Mouse (Mus musculus): ENCODE measurements around the gene Tmem233. TPM values are rescaled to one million over a fixed set of nuclear protein-coding genes. Genes with fewer than 3 reads are reported as not detected.

Tmem233 gene
- polyA plus RNA-seq, 1 experiment from 2014 or later: not detected

DNA sequence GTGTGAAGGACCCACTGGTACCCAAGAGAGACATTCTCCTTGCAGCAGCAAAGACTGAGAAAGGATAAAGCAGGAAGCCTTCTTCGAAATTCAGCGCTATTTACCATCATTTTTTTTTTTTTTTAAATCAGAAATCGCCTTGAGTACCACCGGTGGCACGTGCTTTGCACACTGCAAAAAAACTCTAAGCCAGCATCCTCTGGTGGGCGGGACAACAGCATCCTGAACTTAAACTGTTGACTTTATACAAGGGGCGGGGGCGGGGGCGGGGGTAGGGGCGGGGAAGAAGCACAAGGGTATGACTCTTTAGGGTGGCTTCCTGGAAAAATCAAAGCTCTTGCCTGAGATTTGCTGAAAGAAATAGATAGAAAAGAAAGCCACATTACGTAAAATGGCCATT lies 43.3 kb downstream of the Tmem233 start:
- H3K36me3 ChIP-seq (ENCODE audit: control insufficient read depth, insufficient read depth): no peaks in the 10 kb centered on the region
- no peaks in the 10 kb centered on the region for H3K9me3 ChIP-seq (replicated peaks; ENCODE audit: control insufficient read depth, low read length)
- no peak overlapping the region for H3K4me2 ChIP-seq (ENCODE audit: low read depth, low read length)
- H3K9ac ChIP-seq (ENCODE audit: low read depth, low read length): no peak overlapping the region
- 22% methylated on average over 11 of the region's 11 CpGs for WGBS (ENCODE audit: insufficient replicate concordance)
- no peak overlapping the region for H3K27ac ChIP-seq (ENCODE audit: low read length)
- H3K4me3 ChIP-seq (ENCODE audit: low read depth, low read length): no peak overlapping the region
- no peak for ATAC-seq (ENCODE audit: low read depth)
- peaks cover 2% of the 10 kb centered on the region; the same call in 1 of the 2 replicates for H3K27me3 ChIP-seq (ENCODE audit: control insufficient read depth, insufficient read depth, low read depth, low read length)
- H3K4me1 ChIP-seq (ENCODE audit: control insufficient read depth, low read depth, low read length): no peaks in the 10 kb centered on the region

- Histone ChIP-seq H3K4me2 (ENCODE audit: low read depth, low read length) (no peak overlapping the region), H3K9me3 (replicated peaks; ENCODE audit: control insufficient read depth, low read length) (no peaks in the 10 kb centered on the region), H3K36me3 (ENCODE audit: control insufficient read depth, insufficient read depth) (no peaks in the 10 kb centered on the region), H3K4me1 (ENCODE audit: control insufficient read depth, low read depth, low read length) (no peaks in the 10 kb centered on the region), H3K27ac (ENCODE audit: low read length) (no peak overlapping the region), H3K27me3 (ENCODE audit: control insufficient read depth, insufficient read depth, low read depth, low read length) (peaks cover 2% of the 10 kb centered on the region; the same call in 1 of the 2 replicates), H3K9ac (ENCODE audit: low read depth, low read length) (no peak overlapping the region), H3K4me3 (ENCODE audit: low read depth, low read length) (no peak overlapping the region)
- WGBS (ENCODE audit: insufficient replicate concordance): 35% methylated on average over 12 of the region's 12 CpGs
- no peak for ATAC-seq (ENCODE audit: low read depth)
These were observed 45.3 kb downstream of the Tmem233 start for GRCm38 (mm10) chr5:116037731-116038130.

- no peak for ATAC-seq (ENCODE audit: low read depth)
- WGBS (ENCODE audit: insufficient replicate concordance): 69% methylated on average over 16 of the region's 16 CpGs
- H3K27ac ChIP-seq (ENCODE audit: low read length): no peak overlapping the region
- no peak overlapping the region for H3K4me2 ChIP-seq (ENCODE audit: low read depth, low read length)
- peaks cover 2% of the 10 kb centered on the region; the same call in 1 of the 2 replicates for H3K27me3 ChIP-seq (ENCODE audit: control insufficient read depth, insufficient read depth, low read depth, low read length)
- H3K36me3 ChIP-seq (ENCODE audit: control insufficient read depth, insufficient read depth): no peaks in the 10 kb centered on the region
- no peak overlapping the region for H3K4me3 ChIP-seq (ENCODE audit: low read depth, low read length)
- peaks cover 1% of the 10 kb centered on the region for H3K4me1 ChIP-seq (ENCODE audit: control insufficient read depth, low read depth, low read length)
- H3K9ac ChIP-seq (ENCODE audit: low read depth, low read length): no peak overlapping the region
- no peaks in the 10 kb centered on the region for H3K9me3 ChIP-seq (replicated peaks; ENCODE audit: control insufficient read depth, low read length)
These were observed 46.6 kb downstream of the Tmem233 start for GRCm38 (mm10) chr5:116036465-116036864.

GRCm38 (mm10) chr5:116031190-116031577 lies 51.9 kb downstream of the Tmem233 start:
- Histone ChIP-seq H3K27me3 (ENCODE audit: control insufficient read depth, insufficient read depth, low read depth, low read length) (no peaks in the 10 kb centered on the region), H3K4me1 (ENCODE audit: control insufficient read depth, low read depth, low read length) (peaks cover 39% of the 10 kb centered on the region), H3K9me3 (replicated peaks; ENCODE audit: control insufficient read depth, low read length) (no peaks in the 10 kb centered on the region), H3K4me3 (ENCODE audit: low read depth, low read length) (no peak overlapping the region; the same call in 1 of the 2 replicates), H3K36me3 (ENCODE audit: control insufficient read depth, insufficient read depth) (no peaks in the 10 kb centered on the region), H3K4me2 (ENCODE audit: low read depth, low read length) (0 out of 2 replicates have a peak overlapping the region, but pooled peaks have one; percentile 29), H3K9ac (ENCODE audit: low read depth, low read length) (no peak overlapping the region), H3K27ac (ENCODE audit: low read length) (no peak overlapping the region)
- 2% methylated on average over 14 of the region's 14 CpGs for WGBS (ENCODE audit: insufficient replicate concordance)
- no peak for ATAC-seq (ENCODE audit: low read depth)

- Histone ChIP-seq H3K27me3 (ENCODE audit: control insufficient read depth, insufficient read depth, low read depth, low read length) (no peaks in the 10 kb centered on the region), H3K4me3 (ENCODE audit: low read depth, low read length) (no peak overlapping the region), H3K9me3 (replicated peaks; ENCODE audit: control insufficient read depth, low read length) (no peaks in the 10 kb centered on the region), H3K4me2 (ENCODE audit: low read depth, low read length) (peak overlapping the region; percentile 29; the same call in 1 of the 2 replicates), H3K36me3 (ENCODE audit: control insufficient read depth, insufficient read depth) (no peaks in the 10 kb centered on the region), H3K4me1 (ENCODE audit: control insufficient read depth, low read depth, low read length) (peaks cover 41% of the 10 kb centered on the region), H3K9ac (ENCODE audit: low read depth, low read length) (no peak overlapping the region), H3K27ac (ENCODE audit: low read length) (no peak overlapping the region)
- WGBS (ENCODE audit: insufficient replicate concordance): 19% methylated on average over 19 of the region's 19 CpGs
- no peak for ATAC-seq (ENCODE audit: low read depth)
These were observed 52.4 kb downstream of the Tmem233 start for GRCm38 (mm10) chr5:116030566-116031189.

GRCm38 (mm10) chr5:116029071-116029470 lies 54.0 kb downstream of the Tmem233 start:
- H3K4me3 ChIP-seq (ENCODE audit: low read depth, low read length): peak overlapping the region; percentile 16; the same call in 1 of the 2 replicates
- peak overlapping the region; percentile 99 for H3K27ac ChIP-seq (ENCODE audit: low read length)
- H3K4me2 ChIP-seq (ENCODE audit: low read depth, low read length): peak overlapping the region; percentile 38
- H3K36me3 ChIP-seq (ENCODE audit: control insufficient read depth, insufficient read depth): no peaks in the 10 kb centered on the region
- H3K9ac ChIP-seq (ENCODE audit: low read depth, low read length): peak overlapping the region; percentile 47
- ATAC-seq (ENCODE audit: low read depth): peak; percentile 9
- H3K27me3 ChIP-seq (ENCODE audit: control insufficient read depth, insufficient read depth, low read depth, low read length): no peaks in the 10 kb centered on the region
- 14% methylated on average over 7 of the region's 7 CpGs for WGBS (ENCODE audit: insufficient replicate concordance)
- peaks cover 50% of the 10 kb centered on the region for H3K4me1 ChIP-seq (ENCODE audit: control insufficient read depth, low read depth, low read length)
- H3K9me3 ChIP-seq (replicated peaks; ENCODE audit: control insufficient read depth, low read length): no peaks in the 10 kb centered on the region

DNA sequence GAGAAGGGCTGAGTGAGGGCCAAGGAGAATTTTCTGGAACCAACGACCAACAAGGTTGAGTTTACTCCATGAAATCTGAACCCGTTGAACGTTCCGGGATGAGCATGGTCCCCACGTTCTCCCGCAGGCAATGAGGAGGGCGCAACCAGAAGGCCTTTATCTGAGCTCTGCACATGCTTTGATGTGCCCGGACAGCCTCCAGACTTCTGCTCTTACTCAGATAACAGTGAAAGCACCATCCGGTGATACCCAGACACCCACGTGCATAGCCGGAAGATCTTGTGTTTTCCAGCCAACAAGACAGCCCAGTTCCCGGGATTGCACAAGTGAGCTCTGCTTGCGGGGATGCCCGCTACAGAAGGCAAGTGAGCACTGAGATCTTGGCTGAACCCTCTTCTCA lies 56.5 kb downstream of the Tmem233 start:
- Histone ChIP-seq H3K9ac (ENCODE audit: low read depth, low read length) (peak overlapping the region; percentile 72), H3K4me3 (ENCODE audit: low read depth, low read length) (peak overlapping the region; percentile 53), H3K9me3 (replicated peaks; ENCODE audit: control insufficient read depth, low read length) (no peaks in the 10 kb centered on the region), H3K27ac (ENCODE audit: low read length) (peak overlapping the region; percentile 99), H3K27me3 (ENCODE audit: control insufficient read depth, insufficient read depth, low read depth, low read length) (no peaks in the 10 kb centered on the region), H3K36me3 (ENCODE audit: control insufficient read depth, insufficient read depth) (no peaks in the 10 kb centered on the region), H3K4me2 (ENCODE audit: low read depth, low read length) (peak overlapping the region; percentile 64), H3K4me1 (ENCODE audit: control insufficient read depth, low read depth, low read length) (peaks cover 60% of the 10 kb centered on the region)
- WGBS (ENCODE audit: insufficient replicate concordance): 22% methylated on average over 14 of the region's 14 CpGs
- peak; percentile 83 for ATAC-seq (ENCODE audit: low read depth)

GRCm38 (mm10) chr5:116026107-116026506 lies 56.9 kb downstream of the Tmem233 start:
- Histone ChIP-seq H3K4me3 (ENCODE audit: low read depth, low read length) (peak overlapping the region; percentile 53), H3K36me3 (ENCODE audit: control insufficient read depth, insufficient read depth) (peaks cover 4% of the 10 kb centered on the region), H3K4me1 (ENCODE audit: control insufficient read depth, low read depth, low read length) (peaks cover 61% of the 10 kb centered on the region), H3K27ac (ENCODE audit: low read length) (peak overlapping the region; percentile 99), H3K4me2 (ENCODE audit: low read depth, low read length) (peak overlapping the region; percentile 55), H3K9me3 (replicated peaks; ENCODE audit: control insufficient read depth, low read length) (no peaks in the 10 kb centered on the region), H3K27me3 (ENCODE audit: control insufficient read depth, insufficient read depth, low read depth, low read length) (no peaks in the 10 kb centered on the region), H3K9ac (ENCODE audit: low read depth, low read length) (peak overlapping the region; percentile 56)
- WGBS (ENCODE audit: insufficient replicate concordance): 17% methylated on average over 5 of the region's 5 CpGs
- peak; percentile 12 for ATAC-seq (ENCODE audit: low read depth)

GRCm38 (mm10) chr5:116024327-116024739 lies 58.7 kb downstream of the Tmem233 start, which contains the start of gene Prkab1:
Gene Prkab1, minus strand, starts transcription at chr5:116024508.
- Histone ChIP-seq H3K9me3 (replicated peaks; ENCODE audit: control insufficient read depth, low read length) (no peaks in the 10 kb centered on the region), H3K4me3 (ENCODE audit: low read depth, low read length) (peak within 1 kb of the TSS; percentile 96), H3K4me1 (ENCODE audit: control insufficient read depth, low read depth, low read length) (peaks cover 66% of the 10 kb centered on the region), H3K36me3 (ENCODE audit: control insufficient read depth, insufficient read depth) (peaks cover 22% of the 10 kb centered on the region), H3K9ac (ENCODE audit: low read depth, low read length) (peak within 1 kb of the TSS; percentile 99), H3K27ac (ENCODE audit: low read length) (peak within 1 kb of the TSS; percentile 99), H3K27me3 (ENCODE audit: control insufficient read depth, insufficient read depth, low read depth, low read length) (no peaks in the 10 kb centered on the region), H3K4me2 (ENCODE audit: low read depth, low read length) (peak within 1 kb of the TSS; percentile 55)
- under 1% methylated on average over 46 of the region's 46 CpGs for WGBS (ENCODE audit: insufficient replicate concordance)
- peak; percentile 79 for ATAC-seq (ENCODE audit: low read depth)

All from liver, embryonic 16.5 days (tissue).